Mouse (Mus musculus): ENCODE results near the gene Atxn1. TPM values are rescaled to one million over a fixed set of nuclear protein-coding genes. Genes with fewer than 3 reads are reported as not detected.

The Atxn1 gene
- total RNA-seq, 2 experiments from 2014 or later = 145 to 169 TPM

DNA sequence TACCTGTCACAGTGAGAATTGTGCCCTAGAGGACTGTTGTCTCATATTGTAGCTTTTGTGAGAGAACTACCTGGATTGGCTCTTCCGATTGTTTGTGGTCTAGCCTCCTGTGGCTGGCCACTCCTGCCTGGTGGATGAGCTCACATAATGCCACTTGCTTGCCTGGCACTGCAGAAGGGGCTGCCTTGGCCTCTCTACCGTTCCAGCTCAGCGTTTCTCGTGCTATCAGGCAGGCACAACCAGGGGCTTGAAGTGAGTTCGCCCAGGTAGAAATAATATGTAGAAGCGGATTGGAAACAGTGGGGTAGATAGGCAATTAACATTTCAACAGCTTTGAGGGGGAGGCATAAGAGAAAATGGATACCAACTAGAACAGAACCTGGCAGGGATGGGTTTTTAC lies 455.4 kb downstream of the Atxn1 start:
- intact Hi-C loops (cut with DNase I) = no loop called here

DNA sequence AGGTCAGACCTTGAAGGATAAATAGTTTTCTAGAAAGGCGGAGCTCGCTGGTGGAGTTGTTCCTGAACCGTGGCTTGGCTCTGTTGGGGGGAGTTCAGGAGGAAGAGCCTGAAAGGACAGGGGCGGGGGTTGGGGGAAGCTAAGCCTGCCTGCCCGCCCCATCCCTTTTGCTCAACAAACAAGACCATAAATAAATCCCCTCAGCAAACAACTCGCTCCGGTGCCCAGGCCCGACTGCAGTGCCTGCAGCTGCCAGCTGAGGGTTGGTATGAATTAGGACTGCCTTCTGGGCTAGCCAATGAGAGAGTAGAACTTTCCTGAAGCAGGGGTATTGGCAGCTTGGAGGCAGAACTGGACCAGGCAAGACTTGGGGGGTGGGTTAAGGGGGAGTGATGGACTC lies 456.3 kb downstream of the Atxn1 start:
- DNase-seq (ENCODE audit: low spot score in 2 of 2) = peak; percentile 70 to 78
- intact Hi-C loops (cut with DNase I) = no loop called here

More for the DNA sequence above, 455.4 kb downstream of the Atxn1 start:
- DNase-seq (ENCODE audit: low spot score in 2 of 2) = no peak

GRCm38 (mm10) chr13:45507274-45508229 lies 457.3 kb downstream of the Atxn1 start, which contains the start of gene Gmpr:
Gene Gmpr (plus strand): TSS chr13:45507444.
- intact Hi-C loops (cut with DNase I) = no loop called here

GRCm38 (mm10) chr13:45505546-45505945 lies 459.3 kb downstream of the Atxn1 start:
- intact Hi-C loops (cut with DNase I) = no loop called here
- no peak for DNase-seq (ENCODE audit: low spot score in 2 of 2)

More at GRCm38 (mm10) chr13:45507274-45508229, 457.3 kb downstream of the Atxn1 start, which contains the start of gene Gmpr:
- DNase-seq (ENCODE audit: low spot score in 2 of 2) = peak; percentile 85

DNA sequence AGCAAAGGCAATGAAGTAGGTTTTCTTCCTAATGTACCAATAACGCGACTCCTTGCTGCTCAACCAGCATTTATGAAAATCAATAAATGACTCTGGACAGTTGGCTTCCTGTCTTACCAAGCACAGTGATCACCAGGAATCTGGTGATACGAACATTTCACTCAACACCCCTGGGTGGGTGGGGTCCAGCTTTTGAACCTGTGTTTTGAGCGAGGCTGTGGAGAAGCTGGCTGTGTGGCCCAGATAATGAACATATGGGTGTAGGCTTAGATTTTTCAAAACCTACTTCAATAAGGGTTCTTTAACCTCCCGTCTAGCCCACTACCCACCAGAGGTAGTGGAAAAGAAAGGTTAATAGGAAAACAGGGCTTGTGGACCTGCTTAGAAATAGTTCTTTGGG lies 462.0 kb downstream of the Atxn1 start:
- no peak for DNase-seq (ENCODE audit: low spot score in 2 of 2)
- intact Hi-C loops (cut with DNase I) = no loop called here

DNA sequence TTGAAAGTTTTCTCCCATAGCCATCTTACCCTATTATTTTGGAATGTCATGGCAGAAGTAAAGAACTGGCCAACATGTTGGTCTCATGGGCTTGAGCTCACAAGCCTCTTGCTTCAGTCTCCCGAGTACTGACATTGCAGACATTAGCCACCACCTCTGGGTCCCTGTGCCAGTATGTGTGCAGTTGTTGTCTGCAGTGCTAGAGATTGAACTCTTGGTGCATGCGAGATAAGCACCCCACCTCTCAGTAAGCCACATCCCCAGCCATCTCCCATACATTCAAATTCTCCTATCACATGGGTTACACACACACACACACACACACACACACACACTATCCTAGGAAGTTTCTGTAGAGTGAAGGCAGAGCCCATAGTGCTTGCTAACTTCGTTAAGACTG lies 464.9 kb downstream of the Atxn1 start:
- intact Hi-C loops (cut with DNase I) = no loop called here

More for the DNA sequence above, 464.9 kb downstream of the Atxn1 start:
- DNase-seq (ENCODE audit: low spot score in 2 of 2) = no peak
